Mouse (Mus musculus) large intestine, adult 2 months (tissue): Measurements from ENCODE around the gene 2900026A02Rik. TPM values are rescaled to one million over a fixed set of nuclear protein-coding genes. Genes with fewer than 3 reads are reported as not detected.
"Not testable (repeated sequence)": the region's sequence is repeated elsewhere in the genome, so short reads cannot be mapped to it uniquely, and the experiment has no call there.

ENCODE experiments used
- DNase-seq: peaks from one replicate; pipeline ENCODE4 v3.0.0-alpha.2; 2012; ENCODE audit warnings: low read depth, low spot score
- WGBS: fragments of 180-500 bp; shearing (Covaris S2); methylation state at CpG from one replicate; pipeline ENCODE4 v1.1.7; 2018; 5-methylcytosine and 5-hydroxymethylcytosine counted together
- polyA plus RNA-seq: library from polyadenylated mRNA; depleted of rRNA; stranded (reverse); fragments of >200 nt; gene quantifications from 2 replicates; pipeline ENCODE4 v1.2.3, GENCODE M21; 2012

2900026A02Rik gene
- polyA plus RNA-seq, 1 experiment, result 45.7 TPM

DNA sequence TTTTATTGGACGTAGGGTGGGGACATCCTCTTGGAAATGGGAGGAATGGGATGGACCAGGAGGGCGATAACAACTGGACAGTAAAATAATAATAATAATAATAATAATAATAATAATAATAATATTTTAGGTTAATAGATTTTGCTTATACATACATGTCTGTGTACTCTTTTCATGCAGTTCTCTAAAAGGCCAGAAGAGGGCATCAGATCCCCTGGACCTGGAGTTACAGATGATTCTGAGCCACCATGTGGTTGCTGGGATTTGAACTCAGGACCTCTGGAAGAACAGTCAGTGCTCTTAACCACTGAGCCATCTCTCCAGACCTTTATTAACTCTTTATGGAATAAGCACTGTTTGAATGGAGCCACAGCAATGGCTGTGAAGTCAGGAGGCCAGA is 111.4 kb downstream of the 2900026A02Rik start:
- DNase-seq, result not testable (repeated sequence)
- WGBS, result 75% methylated on average over 2 of the region's 2 CpGs

DNA sequence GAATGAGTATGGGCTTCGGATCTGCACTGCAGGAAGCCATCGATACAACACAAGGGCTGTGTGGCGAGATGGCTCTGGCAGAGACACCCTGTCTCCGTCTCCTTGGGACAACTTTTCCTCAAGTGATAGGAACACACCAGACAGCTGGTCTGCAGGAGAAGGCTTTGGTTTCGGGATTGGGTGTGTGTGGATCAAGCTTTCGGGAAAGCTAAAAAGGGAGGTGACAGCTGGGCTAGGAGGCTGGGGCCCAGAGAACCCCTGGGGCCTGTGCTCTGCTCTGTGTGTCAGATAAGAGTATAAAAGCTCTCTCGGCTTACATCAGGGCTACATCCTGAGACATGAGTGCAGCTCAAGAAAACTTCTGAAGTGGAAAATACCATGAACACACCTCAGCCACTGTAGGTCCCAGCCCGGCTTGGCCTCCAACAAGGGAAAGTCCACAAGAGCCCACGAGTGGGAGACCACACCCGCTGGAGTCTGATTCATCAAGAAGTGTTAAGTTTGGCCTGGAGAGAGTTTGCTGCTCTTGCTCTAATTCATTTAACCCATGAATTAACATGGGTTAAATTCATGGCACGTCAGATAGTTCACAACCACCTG is 112.8 kb downstream of the 2900026A02Rik start:
- no peak for DNase-seq
- 74% methylated on average over 11 of the region's 11 CpGs for WGBS

DNA sequence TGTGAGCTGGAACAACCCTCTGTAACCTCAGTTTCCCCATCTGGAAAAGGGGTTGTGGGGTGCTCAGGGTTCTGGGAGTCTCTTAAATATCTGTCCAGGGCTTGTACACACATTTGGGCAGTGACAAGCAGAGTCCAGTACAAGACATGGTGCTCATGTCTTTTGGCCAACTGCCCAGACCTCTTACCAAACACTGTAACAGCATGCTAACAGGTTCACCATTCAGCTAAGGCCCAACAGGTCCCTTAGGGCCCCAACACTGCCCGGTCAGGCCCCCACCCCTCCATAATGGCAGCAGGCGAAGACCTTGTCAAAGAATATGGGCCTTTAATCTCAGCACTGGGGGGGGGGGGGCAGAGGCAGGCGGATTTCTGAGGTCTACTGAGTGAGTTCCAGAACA is 113.3 kb downstream of the 2900026A02Rik start:
- WGBS, result 68% methylated on average over 3 of the region's 3 CpGs
- DNase-seq, result no peak

DNA sequence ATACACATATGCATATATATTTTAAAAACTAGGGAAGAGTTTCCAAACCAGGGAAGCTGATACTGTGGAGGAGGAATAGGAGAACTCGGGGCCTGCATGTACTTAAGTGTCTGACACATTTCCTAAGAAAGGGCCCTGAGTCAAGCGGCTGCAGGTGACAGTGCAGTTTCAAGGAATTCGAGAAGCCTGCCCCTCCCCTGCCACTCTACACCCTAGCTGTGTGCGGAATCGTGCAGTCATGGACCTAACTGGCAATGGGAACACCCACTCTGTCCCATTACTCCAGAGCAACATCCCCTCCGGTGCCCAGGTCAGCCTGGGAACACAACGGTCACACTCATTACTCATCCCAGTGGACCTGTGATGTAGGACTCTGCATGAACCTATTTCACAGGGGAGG is 114.4 kb downstream of the 2900026A02Rik start:
- DNase-seq, result no peak
- WGBS, result 73% methylated on average over 7 of the region's 7 CpGs

DNA sequence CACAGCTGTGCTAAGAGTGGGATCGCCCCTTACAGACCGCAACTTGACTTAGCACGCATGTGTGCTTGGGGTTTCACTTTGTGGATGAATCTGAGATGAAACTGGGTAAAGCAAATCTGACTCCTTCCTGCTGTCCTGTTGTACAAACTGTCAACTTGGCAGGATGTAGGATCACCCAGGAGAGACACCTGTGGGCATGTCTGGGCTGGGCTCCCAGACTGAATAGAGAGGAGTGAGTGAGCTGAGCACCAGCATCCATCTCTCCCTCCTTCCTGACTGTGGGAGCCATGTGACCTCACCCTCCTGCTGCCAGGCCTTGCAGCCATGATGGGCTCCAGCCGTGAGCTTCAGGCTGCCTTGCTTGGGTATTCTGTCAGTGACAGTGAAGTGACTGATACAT is 115.6 kb downstream of the 2900026A02Rik start:
- 90% methylated on average over 4 of the region's 4 CpGs for WGBS
- no peak for DNase-seq

DNA sequence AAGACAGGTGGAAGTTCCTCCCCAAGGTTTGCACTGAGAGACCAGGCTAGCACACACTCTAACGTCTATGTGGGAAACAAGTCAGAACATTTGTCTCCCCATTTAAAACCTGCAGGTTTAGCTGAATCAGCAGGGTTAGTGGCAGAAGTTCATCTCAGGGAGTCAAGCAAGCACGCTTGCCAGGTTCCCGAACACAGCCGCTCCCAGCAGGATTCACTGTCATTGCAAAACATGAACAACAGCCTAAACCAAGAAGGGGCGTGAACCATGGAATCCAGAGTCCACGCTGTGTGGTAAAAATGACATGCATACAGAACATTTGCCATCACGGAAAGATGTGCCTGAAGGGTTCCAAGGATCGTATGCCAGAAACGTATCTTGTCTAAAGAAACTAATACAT is 116.0 kb downstream of the 2900026A02Rik start:
- 56% methylated on average over 9 of the region's 9 CpGs for WGBS
- no peak for DNase-seq

DNA sequence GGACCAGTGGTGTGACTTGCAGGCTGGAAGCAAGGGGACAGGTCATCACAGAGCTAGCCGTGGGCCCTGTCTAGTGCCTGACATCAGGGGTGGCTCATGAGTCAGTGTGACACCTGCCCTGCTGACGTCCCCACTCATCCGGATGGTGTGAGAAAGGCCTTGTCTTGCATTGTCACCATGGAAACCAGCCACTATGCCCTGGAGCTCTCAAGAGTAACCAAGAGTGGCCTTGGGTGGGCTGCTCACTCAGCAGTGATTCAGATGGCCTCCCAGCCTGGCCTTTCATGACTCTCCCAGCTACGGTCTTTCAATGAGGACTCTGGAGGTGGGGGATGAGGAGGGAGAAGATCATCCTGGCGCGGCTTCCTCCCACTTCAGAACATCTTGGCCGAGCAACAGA is 118.6 kb downstream of the 2900026A02Rik start:
- no peak for DNase-seq
- WGBS, result 82% methylated on average over 7 of the region's 7 CpGs

DNA sequence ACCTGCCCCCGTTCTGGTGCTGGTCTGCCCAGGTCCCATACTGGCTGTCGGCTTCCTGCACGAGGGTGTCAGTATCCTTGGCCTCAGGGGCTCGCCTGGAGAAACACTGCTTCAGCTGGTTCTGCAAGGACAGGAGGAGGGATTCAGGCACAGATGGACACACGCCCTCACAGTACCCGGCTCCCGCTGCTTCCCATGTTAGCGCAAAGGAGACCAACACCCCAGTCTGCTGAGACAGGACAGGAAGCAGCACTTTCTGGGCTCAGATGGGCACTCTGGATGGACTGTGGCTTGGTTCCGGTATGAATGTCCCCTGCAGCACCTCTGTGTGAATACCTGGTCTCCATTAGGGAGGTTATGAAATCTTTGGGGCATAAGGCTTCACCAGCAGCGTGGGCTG is 119.6 kb downstream of the 2900026A02Rik start:
- no peak for DNase-seq
- 81% methylated on average over 10 of the region's 10 CpGs for WGBS

DNA sequence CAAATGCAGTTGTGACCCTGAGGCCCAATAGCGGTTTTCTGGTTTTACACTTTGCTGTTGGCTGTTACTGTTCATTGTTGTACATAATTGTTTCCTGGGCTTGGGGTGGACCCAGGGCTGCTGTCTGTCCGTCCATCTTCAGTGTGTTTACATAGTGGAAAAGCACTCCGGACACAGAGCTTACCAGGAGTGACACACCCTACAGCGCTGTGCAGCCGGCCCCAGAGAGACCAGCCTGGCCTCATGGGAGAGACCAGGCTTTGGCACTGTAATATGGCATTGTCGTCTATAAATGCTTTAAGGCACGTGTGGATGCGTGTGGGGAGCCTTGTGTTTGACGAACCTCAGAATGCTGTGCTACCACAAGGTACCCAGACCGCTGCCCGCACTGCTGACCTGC is 120.6 kb downstream of the 2900026A02Rik start:
- DNase-seq, result no peak
- WGBS, result 60% methylated on average over 11 of the region's 11 CpGs

DNA sequence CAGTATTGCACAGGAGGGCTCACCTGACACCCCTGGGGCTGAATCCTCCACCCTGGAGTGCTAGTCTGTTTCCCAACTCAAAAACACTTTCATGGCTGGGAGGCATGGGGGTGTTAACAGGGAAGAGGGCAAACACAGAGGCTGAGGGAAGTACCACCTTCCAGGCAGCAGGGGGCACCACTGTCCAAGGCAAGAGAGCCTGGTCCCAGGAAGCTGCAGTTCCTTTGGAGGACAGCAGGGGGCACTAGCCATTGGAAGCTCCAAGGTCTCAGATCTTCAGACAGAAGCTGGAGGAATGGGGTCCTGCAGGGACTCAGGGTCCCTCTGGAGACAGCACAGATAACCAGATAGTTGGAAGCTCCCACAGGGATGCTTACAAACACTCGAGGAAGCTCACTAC is 121.5 kb downstream of the 2900026A02Rik start:
- WGBS, result 10% methylated on average over 1 of the region's 1 CpGs
- DNase-seq, result no peak

DNA sequence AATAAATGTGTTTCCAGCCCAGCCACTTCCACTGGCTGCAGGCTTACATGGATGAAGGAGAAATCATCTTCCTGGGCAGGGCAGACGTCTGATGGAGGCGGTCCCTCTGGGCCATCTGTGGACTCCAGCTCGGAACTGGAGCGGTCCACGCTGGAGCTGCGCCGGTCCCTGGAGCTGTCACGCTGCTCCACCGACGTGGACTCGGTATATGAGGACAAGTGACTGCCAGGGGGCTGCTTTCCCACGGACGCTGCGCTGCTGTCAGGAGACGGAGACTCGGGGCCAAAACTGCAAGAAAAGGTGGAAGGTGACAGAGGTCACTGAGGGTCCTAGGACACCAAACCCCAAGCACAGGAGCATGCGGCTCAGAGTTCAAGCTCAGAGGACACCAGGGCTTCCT is 123.5 kb downstream of the 2900026A02Rik start:
- DNase-seq, result no peak
- WGBS, result 95% methylated on average over 17 of the region's 17 CpGs

DNA sequence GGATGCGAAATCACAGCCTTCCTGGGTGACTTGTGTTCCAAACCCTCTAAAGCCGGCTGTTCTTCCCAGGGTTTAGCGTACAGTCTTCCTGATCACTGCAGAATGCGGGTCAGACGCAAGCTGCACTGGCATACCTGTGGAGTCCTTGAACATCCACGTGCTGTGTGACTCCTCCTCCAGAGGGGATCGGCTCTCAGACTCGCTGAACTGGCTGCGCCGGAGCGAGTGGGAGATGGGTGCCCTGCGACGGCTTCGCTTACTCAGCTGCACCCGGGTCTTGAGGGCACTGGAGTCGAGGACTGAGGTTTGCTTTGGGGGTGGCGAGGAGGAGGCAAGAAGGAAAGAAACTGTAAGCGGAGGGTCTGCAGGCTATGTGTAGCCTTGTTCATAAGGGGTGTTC is 125.6 kb downstream of the 2900026A02Rik start:
- DNase-seq, result no peak
- 90% methylated on average over 18 of the region's 18 CpGs for WGBS

DNA sequence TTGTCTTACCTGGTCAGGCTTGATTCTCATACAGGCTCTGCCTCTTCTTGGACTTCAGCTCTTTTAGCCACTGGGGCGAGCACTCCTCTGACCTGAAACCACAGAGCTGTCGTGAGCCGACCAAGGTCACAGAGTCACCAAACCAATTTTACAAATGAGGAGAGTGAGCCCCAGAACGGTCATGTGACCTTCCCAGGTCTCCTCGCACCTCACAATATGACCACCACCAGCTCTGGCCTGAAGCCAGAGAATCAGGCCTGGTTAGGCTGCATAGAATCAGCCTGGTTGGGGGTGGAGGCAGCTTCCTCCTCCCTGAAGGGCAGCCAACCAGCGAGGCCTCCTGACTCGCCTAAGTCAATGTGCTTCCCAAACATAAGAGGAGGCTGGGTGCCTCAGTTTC is 128.6 kb downstream of the 2900026A02Rik start:
- DNase-seq, result no peak
- WGBS, result 83% methylated on average over 7 of the region's 7 CpGs

DNA sequence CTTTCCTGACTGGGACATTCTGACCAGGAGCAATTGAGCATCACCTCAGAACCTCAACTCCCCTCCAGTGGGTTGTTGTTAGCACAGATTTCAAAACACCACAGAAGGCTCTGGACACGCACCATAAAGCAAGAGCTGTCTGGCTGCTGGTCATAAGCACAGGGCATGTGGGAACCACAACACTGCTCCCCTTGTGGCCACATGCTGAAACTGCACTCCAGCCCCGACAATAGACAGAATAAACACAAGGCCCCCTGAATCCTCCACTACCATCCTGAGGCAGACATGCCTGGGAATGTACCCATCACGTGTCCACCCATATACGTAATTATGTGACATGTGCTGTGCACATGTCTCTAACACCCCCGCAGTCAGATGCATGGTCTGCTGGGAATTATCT is 129.9 kb downstream of the 2900026A02Rik start:
- WGBS, result 66% methylated on average over 5 of the region's 5 CpGs
- no peak for DNase-seq

DNA sequence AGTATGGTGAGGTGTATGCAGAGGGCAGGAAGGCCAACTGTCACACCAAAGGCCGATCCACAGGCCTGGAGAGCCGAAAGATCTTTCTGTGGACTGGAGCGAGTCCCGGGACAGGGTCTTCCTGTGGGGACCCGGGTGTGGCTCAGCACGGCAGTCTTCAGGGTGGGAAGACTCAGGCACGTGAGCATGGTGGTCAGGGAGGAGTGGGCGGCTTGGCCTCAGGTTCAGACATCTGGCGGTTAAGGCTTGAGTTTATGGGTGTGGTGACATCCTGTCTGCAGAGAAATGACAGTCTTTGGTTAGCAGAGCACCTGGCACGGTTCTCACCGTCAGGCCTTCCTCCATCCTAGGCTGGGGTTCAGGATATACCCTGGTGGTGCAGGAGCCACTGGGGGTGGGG is 130.3 kb downstream of the 2900026A02Rik start:
- no peak for DNase-seq
- 71% methylated on average over 11 of the region's 11 CpGs for WGBS

DNA sequence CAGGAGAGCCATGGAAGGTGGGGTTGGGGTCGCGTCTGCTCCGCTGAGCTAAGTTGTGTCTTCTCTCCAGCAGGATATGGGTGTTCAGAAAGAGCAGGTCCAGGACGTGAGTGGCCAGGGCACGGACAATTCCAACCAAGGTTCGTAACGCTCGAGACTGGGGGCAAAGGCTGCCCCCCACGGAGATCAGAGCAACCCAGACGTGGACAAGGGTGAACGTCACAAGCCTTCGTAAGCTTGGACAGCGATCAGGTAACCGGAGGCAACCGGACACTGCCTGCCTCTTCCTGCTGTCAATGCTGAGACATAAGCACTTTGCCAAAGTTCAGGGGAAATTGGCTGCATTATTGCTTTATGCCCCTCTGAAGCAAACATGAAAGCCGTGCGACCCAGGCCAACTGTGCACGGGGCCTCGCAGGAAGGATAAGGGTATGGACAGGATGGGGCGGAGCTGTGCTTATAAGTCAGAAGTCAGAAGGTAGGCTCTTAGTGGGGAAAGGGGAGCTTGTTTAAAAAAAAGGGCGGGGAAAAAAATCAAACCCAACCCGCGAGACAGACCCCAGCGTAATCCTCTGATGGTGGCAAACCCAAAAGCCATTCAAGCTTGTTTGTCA is 130.9 kb downstream of the 2900026A02Rik start:
- DNase-seq, result no peak
- 69% methylated on average over 24 of the region's 24 CpGs for WGBS

DNA sequence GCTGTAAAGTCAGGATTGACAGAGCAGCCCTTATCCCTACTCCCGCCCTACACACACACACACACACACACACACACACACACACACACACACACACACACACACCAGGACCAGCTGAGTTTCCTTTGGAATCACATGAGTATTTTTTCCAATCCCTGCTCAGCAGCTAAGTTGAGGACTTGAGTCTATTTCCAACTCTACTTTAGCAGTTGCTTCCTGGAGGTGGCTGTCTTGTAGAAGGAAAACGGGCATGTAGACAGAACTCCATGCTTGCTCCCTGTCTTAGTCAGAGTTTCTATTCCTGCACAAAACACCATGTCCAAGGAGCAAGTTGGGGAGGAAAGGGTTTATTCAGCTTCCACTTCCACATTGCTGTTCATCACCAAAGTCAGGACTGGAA is 133.6 kb downstream of the 2900026A02Rik start:
- 76% methylated on average over 2 of the region's 2 CpGs for WGBS

DNA sequence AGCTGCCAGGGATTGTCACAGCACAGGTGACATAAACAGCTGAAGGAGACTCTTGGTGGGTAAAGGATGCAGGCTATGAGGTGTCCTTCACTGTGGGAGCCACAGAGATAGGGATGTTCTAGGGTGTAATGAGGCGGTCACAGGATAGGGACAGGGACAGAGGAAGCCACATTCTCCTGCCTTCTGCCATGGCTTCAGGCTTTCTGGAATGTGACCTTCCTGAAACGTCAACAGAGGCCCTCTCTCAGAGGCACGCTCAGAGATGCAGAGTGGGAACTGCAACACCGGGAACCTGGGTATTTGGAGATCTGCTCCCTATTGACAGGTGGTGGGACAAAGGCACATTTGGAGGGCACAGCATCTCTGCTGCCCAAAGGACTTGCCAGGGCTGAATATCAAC is 134.0 kb downstream of the 2900026A02Rik start:
- no peak for DNase-seq
- 70% methylated on average over 4 of the region's 4 CpGs for WGBS

More for the DNA sequence above, 133.6 kb downstream of the 2900026A02Rik start:
- no peak for DNase-seq

DNA sequence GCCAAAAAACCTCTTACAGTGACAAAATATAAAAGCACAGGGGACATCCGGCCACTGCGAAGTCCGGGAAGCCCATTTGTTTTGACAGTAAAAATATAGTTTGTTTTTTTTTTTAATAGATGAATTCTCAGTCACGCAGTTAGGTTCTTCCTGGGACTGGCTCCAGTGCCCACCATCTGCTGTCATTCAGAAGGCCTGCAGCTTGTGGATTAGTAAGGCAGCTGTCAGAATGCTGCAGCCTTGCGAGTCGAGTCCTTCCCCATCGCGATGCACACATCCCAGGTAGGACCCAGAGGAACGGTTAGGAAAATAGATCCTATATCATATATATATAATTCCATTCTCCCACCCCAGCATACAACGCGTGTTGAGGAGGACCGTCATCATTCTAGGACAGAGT is 134.6 kb downstream of the 2900026A02Rik start:
- WGBS, result 75% methylated on average over 12 of the region's 12 CpGs
- no peak for DNase-seq

DNA sequence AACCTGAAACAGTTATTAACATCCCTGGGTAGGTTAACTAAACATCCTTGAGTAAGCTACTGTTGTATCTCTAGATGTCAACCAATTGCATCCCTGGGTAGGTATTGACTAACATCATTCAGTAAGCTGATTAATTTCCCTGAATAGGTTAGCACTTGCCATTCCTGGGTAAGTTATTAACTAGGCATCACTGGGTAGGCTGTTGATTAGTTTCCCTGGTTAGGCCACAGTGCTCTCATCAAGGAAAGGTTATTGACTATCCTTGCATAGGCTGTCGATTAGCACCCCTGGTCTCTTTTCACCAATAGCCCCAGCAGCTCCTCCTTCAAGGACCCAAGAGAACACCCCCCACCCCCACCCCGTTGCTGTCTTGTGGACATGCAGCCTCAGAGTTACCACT is 135.1 kb downstream of the 2900026A02Rik start:
- 65% methylated on average over 2 of the region's 2 CpGs for WGBS
- no peak for DNase-seq

DNA sequence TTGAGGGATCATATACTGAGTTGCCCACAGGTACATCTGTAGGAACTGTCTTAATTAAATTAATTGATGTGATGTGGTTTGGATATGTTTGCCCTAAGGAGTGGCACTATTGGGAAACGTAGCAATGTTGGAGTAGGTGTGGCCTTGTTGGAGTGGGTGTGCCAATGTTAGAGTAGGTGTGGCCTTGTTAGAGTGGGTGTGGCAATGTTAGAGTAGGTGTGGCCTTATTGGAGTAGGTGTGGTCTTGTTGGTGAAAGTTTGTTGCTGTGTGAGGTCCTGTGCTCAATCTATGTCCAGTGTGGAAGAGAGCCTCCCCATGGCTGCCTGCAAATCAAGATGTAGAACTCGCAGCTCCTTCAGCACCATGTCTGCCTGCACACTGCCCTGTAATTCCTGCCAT is 136.7 kb downstream of the 2900026A02Rik start:
- DNase-seq, result no peak
- WGBS, result 64% methylated on average over 2 of the region's 2 CpGs
